Mouse (Mus musculus): ENCODE measurements around the gene Tmub1. TPM values are rescaled to one million over a fixed set of nuclear protein-coding genes. Genes with fewer than 3 reads are reported as not detected.

The Tmub1 gene
- total RNA-seq, 2 experiments from 2014 or later, result 3.7 to 4.3 TPM

DNA sequence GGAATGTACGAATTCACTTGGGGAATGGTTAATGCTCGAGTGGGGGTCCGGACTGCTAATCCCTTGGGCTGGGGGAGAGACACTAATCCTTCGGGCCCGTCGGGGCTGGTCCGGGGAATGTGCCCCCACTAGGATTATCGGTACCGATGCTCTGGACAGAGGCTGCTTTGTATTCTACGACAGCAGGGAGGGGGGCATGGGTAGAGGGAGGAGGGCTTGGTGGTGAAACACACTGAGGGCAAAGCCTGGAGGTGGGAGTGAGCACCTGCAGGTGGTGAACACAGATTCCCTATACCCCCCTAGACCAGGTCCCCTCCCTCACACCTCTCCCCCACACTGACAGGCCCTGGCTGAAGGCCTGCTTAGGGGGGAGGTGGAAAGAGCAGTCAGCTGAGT, 21.6 kb downstream of the Tmub1 start:
- ATAC-seq (replicated peaks; ENCODE audit: low FRiP score, poor library complexity, severe bottlenecking), result no peak

DNA sequence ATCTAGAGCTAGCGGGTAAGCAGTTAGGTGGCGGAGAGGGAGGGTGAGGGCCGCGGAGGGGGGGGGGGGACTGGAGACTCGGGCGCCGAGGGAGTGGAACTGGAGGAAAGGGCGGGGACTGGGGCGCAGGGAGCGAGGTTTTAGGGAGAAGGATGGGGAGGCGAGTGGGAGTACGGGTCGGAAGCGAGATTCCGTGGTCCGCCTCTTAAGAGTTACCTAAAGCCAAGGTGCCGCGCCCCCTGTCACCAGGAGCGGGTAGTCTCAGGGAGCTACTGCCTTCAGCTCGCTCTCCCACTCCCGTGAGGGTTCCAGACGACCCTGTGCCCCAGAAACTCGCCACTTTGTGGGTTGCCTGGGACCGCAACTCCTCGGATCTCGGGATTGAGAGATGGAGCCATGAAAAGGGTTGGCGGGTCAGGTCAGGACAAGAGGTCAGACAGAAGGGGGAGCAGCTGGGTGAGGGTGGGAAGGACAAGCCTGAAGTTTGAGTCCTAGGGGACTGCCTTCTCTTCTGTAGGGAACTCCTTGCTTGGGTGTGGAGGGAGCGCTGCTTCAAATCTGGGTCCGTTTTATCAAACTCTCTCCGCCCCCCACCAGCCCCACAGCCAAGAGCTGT, 22.1 kb downstream of the Tmub1 start:
- ATAC-seq (replicated peaks; ENCODE audit: low FRiP score, poor library complexity, severe bottlenecking), result no peak

DNA sequence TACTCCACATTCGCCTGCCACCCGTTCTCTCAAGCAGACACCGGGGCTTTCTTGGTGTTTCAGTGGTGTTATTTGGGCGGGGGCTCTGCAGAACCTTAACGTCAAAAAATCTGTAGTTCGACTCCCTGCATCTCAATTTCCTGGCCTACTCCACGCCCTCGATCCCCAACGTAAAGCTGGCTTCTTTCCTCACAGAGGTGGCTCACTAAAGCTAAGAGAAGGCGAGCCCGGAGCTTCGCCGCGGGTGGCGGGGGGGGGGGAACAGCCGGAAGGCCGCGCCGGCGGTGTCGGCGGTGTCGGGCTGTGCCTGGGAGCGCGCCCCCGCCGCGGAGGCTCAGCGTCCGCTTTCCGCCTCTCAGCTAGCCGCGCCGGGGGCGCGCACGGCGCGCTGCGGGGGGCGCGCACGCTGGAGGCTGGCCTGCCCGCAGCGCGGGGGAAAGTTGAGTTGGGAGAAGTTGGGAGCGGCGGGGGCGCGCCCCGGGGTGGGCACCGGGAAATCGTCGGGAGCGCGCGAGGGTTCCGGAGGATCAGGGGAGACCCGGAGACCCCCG, 22.7 kb downstream of the Tmub1 start:
- no peak for ATAC-seq (replicated peaks; ENCODE audit: low FRiP score, poor library complexity, severe bottlenecking)

DNA sequence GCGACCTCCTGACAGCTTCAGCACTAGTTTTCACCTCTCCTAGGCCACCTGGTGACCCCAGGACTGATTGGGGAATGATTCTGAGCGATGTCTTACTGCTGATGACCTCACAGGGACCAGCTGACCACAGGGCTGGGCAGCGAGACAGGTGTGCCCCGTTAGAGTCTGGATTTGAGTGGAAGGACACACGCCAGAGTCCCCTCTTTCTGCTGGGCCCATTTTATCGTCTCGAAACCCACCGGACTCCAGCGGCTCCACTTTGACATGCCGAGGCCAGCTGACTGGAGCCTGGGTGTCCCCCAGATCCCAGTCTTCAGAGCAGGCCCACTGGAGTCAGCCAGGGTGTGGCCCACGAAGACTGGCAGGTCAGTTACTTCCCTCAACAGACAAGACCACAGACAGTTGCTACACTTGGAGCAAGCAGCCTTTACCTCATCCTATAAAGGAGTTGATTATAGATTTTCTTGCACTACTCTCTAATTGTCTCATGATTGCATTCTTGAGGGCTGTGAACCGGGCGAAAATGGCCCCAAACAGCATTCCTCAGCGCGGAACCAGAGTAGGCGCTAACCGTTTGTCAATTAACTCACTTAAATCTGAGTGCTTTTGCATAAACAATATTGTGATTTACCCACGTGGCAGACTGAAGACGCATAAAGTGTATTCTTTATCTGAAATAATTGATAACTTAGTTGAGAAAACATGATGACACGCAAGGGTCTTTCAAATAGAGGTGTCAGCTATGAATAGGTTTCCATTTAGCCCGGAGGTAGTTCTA, 23.5 kb downstream of the Tmub1 start:
- peak; percentile 53 for ATAC-seq (replicated peaks; ENCODE audit: low FRiP score, poor library complexity, severe bottlenecking)

DNA sequence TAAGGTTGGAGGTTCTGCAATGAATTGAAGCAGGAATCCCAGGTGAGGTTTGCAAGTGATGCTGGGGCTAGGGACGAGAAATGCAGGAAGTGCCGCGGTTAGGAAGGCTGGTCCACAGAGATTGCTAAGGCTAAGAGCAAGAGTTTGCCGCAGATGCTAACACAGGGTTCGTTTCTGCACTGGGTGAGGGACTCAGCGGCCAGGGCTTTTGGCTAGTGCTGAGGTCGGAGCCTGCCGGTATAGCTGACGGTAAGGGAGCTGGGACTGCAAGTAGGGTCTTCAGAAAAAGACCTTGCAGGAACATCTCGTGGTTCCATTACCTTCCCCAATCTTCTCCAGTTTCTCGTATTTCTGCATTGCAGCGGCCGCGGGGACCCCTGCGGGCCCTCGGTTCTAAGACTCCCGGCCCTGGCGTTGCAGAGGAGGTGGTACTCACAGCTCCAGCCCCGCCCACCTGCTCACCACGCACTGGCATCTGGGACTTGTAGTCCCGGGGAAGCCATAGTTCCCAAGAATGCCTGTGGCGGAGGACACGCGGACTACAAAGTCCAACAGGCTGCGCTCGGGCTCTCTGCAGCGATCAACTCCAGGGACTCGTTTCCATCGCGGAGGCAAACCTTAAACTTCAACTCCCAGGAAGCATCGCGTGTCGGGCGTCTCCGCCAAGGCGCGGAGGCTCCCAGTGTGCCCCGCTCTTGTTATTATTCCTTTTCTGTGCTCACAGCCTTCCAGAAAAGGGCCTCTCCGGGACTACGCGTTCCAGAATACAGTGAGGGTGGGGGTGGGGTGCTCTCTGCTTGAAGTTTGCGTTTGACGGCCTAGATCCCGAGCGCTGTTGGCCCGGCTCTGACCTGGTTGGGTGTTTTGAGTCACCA, 24.3 kb downstream of the Tmub1 start, which contains the start of the genes Cdk5 and Slc4a2:
Cdk5 (minus strand) TSS at position 402 of the 875 bp plus-strand sequence.
Slc4a2 (plus strand) TSS at position 709 of the 875 bp plus-strand sequence.
- ATAC-seq (replicated peaks; ENCODE audit: low FRiP score, poor library complexity, severe bottlenecking), result peak; percentile 89

DNA sequence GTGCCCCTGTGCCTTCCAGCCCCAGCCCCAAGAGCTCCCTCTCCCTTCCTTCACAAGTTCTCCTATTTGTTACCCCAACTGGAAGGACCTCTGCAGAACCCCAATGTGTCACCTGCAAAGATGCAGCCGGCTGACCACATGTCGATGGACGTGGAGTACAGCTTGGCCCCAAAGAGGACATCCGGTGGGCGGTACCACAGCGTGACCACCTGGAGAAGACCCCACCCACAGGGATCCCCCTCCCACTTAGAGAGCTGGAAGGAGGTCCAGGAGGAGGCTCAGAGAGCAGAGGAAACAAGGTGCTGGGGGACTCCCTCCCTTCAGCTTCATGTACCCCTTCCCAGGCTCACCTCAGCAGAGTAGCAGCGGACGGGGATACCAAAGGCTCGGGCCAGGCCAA, 27.3 kb downstream of the Tmub1 start:
- no peak for ATAC-seq (replicated peaks; ENCODE audit: low FRiP score, poor library complexity, severe bottlenecking)

DNA sequence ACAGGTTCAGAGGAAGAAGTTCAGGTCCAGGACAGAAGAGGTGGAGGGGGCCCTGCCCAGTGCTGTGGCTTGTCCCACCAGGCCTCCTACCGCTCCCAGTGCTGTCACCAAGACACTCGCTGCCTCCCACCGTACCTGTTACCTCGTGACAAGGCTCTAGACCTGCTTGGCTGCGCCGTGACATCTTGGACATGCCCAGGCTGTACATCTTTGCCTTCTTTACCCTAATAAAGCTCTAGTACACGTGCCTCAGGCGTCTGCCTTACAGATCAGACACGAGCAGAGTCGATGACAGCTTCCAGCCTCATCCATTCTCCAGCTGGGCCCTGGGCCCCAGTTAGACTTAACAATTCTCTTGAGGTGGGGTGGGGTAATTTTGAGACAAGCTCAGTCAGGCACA, 30.1 kb downstream of the Tmub1 start:
- ATAC-seq (replicated peaks; ENCODE audit: low FRiP score, poor library complexity, severe bottlenecking), result no peak

DNA sequence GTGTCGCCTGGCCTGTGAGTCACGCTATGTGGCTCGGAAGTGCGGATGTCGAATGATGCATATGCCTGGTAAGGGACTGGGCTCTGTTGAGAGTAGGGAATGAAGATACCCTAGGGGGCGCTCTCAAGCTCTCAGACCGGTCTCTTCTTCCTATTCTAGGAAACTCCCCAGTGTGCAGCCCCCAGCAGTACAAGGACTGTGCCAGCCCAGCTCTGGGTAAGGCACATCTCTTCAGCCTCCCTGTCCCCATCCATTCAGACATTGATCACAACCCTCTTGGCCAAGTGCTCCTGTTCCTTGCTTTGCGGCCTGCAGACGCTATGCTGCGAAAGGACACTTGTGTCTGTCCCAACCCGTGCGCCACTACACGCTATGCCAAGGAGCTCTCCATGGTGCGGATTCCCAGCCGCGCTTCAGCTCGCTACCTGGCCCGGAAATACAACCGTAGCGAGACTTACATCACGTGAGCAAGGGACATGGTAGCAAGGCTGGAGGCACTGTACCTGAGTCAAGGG, 31.4 kb downstream of the Tmub1 start:
- peak; percentile 34; the same call in 1 of the 2 replicates for ATAC-seq (replicated peaks; ENCODE audit: low FRiP score, poor library complexity, severe bottlenecking)

DNA sequence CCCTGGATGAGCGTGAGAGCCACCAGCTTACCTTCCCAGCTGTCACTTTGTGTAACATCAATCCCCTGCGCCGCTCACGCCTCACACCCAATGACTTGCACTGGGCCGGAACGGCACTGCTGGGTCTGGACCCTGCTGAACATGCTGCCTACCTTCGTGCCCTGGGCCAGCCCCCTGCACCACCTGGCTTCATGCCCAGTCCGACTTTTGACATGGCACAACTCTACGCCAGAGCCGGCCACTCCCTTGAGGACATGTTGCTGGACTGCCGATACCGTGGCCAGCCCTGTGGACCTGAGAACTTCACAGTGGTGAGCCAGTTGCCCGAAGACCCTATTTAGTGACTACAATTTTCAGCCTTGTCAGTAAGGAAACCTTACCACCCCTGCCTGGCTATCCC, 33.7 kb downstream of the Tmub1 start:
- ATAC-seq (replicated peaks; ENCODE audit: low FRiP score, poor library complexity, severe bottlenecking), result no peak

DNA sequence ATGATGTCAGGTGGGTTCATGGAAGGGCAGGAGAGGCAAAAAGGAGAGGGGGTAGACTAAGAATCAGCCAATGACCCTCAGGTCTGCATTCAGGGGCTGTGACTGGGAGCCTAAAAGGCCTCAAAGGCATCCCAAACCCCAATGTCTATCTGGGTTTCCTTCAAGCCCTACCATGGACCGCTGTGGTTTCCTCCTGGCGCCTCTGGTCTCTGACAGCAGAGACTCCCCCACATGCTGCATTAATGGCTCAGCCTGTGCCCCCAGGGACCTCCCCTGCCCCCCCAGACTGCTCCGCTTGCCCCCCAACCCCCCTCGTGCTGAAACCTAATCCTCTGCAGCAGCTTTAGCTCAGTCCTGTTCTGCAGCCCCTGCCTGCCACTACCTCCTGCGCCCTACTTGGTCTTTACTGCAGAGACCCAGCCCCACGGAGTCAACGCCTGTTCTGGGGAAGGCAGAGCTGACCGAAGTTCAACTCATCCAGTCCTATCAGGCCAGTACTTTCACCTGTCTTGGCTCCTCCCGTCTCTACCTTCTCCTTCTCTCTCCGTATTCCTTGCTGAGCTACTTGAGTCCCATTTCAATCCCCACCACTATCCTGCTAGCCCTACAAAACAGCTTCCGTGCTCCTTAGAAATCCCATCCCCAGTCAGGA, 34.5 kb downstream of the Tmub1 start, which contains the start of gene Asic3:
Asic3 (plus strand) TSS at position 351 of the 652 bp plus-strand sequence.
- no peak for ATAC-seq (replicated peaks; ENCODE audit: low FRiP score, poor library complexity, severe bottlenecking)

DNA sequence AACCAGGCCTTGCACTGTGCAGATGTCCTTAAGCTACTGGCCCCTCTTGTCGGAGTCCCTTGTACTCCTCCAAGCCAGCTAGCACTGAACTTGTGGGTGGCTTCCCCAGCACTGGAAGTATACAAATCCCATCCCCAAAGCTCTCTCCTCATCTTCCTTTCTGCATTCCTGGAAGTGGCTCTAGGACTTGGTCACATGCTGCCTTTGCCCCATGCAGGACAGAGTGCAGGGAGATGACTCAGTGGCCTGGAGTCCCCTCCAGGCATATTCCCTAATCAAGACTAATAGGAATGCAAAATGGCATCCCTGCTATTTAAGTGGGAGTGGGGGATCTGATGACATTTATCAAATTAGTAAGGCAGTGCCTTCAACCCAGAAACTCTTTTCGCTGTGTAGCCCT, 35.6 kb downstream of the Tmub1 start:
- ATAC-seq (replicated peaks; ENCODE audit: low FRiP score, poor library complexity, severe bottlenecking), result no peak

DNA sequence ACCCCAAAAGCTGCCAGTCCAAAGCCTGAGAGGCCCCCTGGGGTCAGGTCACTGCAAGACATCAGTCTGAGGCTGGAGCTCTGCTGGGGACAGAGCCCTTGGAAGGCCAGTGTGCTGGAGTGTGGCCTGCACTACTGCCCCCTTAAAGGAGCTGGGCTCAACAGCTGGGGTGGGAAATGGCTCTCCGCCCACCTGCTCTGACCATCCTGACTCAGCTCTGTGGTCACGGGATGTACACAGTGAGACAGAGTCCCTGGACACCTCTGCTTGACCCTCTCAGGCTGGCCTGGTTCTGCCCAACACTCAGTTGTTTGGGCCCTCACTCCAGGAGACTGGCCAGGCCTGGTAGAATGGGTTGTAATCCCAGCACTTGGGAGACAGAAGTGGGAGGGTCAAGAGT, 38.2 kb downstream of the Tmub1 start:
- no peak for ATAC-seq (replicated peaks; ENCODE audit: low FRiP score, poor library complexity, severe bottlenecking)

DNA sequence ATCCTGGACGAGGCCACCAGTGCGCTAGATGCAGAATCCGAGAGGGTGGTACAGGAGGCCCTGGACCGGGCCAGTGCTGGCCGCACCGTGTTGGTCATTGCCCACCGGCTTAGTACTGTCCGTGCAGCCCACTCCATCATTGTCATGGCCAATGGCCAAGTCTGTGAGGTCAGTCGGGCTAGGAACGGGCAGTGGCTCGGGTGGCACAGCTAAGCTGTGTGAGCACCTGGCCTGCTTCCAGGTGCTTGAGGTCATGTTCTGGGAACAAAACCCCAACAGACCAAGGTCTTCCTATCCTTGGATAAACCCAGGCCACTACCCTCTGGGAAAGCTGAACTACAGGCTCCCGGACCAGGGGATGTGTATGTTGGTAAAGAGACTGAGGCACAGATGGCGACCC, 39.0 kb downstream of the Tmub1 start:
- no peak for ATAC-seq (replicated peaks; ENCODE audit: low FRiP score, poor library complexity, severe bottlenecking)

DNA sequence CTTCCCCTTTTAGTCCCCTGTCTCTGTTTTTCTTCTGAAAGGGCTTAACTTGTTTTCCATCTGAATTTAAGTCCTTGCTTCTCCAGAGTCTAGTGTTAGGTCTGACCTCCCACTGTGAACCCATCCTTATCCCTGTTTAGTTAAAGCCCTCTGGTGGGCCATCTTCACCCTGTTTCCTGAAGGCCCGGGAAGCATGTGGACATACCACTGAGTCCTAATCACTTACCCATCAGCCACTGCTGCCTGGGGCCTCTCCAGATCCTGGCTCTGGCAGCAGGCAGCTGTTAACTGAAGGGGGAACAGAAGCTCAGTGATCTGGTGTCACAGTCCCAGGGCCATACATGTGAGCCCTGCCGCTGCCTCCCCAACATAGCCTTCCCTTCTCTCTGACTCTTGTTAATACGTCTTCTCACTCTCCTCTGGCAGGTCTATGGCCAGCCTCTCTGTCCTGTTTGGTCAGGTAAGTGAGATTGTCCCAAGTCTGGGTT, 42.2 kb downstream of the Tmub1 start:
- ATAC-seq (replicated peaks; ENCODE audit: low FRiP score, poor library complexity, severe bottlenecking), result no peak

DNA sequence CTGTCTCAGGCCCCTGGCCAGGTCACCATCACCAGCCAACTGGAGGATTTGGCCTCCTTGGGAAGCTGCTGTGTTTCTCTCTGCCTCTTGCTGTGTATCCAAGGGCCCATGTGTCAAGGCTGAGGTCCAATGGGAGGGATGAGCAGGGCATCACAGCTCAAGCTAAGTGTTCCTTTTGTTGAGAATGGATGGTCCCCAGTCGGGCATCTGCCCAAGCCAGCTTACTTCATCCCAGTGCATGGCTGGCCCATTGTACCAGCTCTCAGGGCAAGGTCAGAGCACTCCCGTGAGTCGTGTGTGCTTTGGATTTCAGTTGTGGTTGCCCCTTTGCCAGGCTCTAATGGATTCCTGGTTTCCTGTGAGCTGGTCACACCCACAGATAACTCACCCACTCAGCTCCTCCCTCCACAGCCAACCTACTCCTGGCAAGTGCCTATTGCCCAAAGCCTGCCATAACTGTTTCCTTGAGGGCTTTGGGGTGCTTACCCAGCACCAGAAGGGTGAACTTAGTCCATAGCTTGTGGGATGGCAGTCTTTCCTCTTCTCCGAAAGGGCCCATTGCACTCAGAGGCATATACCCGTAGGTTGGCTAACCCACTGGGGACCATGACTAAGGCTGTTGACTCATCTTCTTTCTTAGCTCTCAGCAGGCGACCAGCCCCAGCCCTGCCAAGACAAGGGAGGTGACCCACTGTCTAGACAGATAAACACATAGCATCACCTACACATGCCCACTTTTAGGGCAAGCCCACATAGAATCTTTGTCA, 42.9 kb downstream of the Tmub1 start:
- 0 out of 2 replicates have a peak, but pooled peaks have one; percentile 19 for ATAC-seq (replicated peaks; ENCODE audit: low FRiP score, poor library complexity, severe bottlenecking)

DNA sequence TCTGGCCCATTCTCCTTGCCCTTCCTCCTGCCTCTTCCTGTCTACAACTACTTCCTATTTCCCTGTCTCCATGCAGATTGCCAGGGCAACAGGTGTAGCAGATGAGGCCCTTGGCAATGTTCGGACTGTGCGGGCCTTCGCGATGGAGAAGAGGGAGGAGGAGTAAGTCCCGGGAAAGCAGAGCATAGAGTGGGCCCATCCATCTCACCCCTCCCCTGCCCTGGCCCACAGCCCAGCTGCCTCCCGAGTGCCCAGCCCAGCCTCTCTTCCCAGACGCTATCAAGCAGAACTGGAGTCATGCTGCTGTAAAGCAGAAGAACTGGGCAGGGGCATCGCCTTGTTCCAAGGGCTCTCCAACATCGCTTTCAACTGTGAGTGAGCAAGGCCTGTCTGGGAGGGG, 45.7 kb downstream of the Tmub1 start:
- ATAC-seq (replicated peaks; ENCODE audit: low FRiP score, poor library complexity, severe bottlenecking), result no peak

DNA sequence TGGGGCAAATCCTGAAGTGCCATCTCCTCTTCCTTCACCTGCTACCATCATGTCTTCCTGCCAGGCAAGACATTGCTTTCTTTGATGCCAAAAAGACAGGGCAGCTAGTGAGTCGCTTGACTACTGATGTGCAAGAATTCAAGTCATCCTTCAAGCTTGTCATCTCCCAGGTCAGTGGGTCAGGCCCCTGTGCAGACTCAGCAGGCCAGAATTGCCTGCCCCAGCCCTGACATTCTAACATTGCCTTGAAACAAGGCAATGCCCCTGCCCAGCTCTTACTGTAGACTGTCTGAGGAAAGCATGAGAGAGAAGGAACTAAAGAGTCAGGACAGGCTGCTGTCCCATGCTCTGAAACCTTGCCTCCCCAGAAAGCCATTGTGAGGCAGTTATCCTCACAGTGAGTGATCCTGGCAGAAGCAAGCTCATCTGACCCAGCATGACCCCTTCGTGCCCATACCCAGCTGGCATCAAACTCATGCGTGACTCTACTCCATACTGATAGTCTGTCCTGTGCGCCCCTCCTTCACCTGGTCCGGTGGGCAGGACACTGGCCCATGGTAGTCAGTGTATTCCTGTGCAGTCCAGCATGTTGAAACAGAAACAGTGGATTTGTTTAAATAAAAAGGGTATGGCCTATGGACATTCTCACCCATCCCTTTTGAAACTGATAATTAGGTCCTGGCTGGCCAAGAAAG, 46.6 kb downstream of the Tmub1 start:
- ATAC-seq (replicated peaks; ENCODE audit: low FRiP score, poor library complexity, severe bottlenecking), result no peak

DNA sequence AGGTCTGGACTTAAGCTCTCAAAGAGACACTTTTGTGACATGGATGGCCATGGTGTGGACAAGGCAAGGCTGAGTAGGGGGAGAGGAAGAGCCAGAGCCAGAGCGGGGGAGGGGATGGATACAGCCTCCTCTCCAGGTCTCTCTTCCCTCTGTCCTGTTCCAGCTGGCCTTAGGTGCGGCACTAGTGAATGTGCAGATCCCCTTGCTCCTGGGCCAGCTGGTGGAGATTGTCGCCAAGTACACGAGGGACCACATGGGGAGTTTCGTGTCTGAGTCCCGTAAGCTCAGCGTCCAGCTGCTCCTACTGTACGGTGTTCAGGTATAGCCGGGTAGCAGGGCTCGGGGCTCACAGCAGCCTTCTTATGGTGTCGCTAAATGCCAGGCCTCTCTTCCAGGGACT, 47.3 kb downstream of the Tmub1 start:
- no peak for ATAC-seq (replicated peaks; ENCODE audit: low FRiP score, poor library complexity, severe bottlenecking)
